Mouse (Mus musculus): ENCODE data around the gene Serpina1f.
"Not testable (repeated sequence)": the region's sequence is repeated elsewhere in the genome, so short reads cannot be mapped to it uniquely, and the experiment has no call there.

The Serpina1f gene

GRCm38 (mm10) chr12:103695429-103695828 is at the start of gene Serpina1f:
Gene Serpina1f, minus strand, starts transcription at chr12:103695529.
- DNase-seq: no peak

- DNase-seq: not testable (repeated sequence)
Observed at GRCm38 (mm10) chr12:103737791-103738580, 42.7 kb upstream of the Serpina1f start.

- not testable (repeated sequence) for DNase-seq
Observed at GRCm38 (mm10) chr12:103735566-103735965, 40.2 kb upstream of the Serpina1f start.

GRCm38 (mm10) chr12:103735101-103735500 is 39.8 kb upstream of the Serpina1f start:
- DNase-seq: not testable (repeated sequence)

GRCm38 (mm10) chr12:103711537-103711936 is 16.2 kb upstream of the Serpina1f start:
- DNase-seq: no peak

GRCm38 (mm10) chr12:103710405-103710804 is 15.1 kb upstream of the Serpina1f start:
- no peak for DNase-seq

GRCm38 (mm10) chr12:103706113-103706512 is 10.8 kb upstream of the Serpina1f start:
- DNase-seq: no peak

GRCm38 (mm10) chr12:103705547-103705946 is 10.2 kb upstream of the Serpina1f start:
- no peak for DNase-seq

- DNase-seq: no peak
Observed at GRCm38 (mm10) chr12:103700144-103700750, 4.9 kb upstream of the Serpina1f start.

- DNase-seq: peak in 1 of 2 experiments; percentile 10
Observed at GRCm38 (mm10) chr12:103688221-103688814, 7.0 kb downstream of the Serpina1f start.

GRCm38 (mm10) chr12:103687021-103687420 is 8.3 kb downstream of the Serpina1f start:
- DNase-seq: no peak

- DNase-seq: no peak
Observed at GRCm38 (mm10) chr12:103686050-103686449, 9.3 kb downstream of the Serpina1f start.

GRCm38 (mm10) chr12:103685386-103685785 is 9.9 kb downstream of the Serpina1f start:
- no peak for DNase-seq

GRCm38 (mm10) chr12:103683775-103684174 is 11.6 kb downstream of the Serpina1f start:
- DNase-seq: no peak

GRCm38 (mm10) chr12:103681739-103682138 is 13.6 kb downstream of the Serpina1f start:
- DNase-seq: no peak

GRCm38 (mm10) chr12:103681169-103681568 is 14.2 kb downstream of the Serpina1f start:
- DNase-seq: no peak

- not testable (repeated sequence) for DNase-seq
Observed at GRCm38 (mm10) chr12:103679853-103680252, 15.5 kb downstream of the Serpina1f start.

- DNase-seq: no peak
Observed at GRCm38 (mm10) chr12:103676039-103676438, 19.3 kb downstream of the Serpina1f start, which contains the start of gene Serpina16. Gene Serpina16, minus strand, starts transcription at chr12:103676139.

- DNase-seq: no peak
Observed at GRCm38 (mm10) chr12:103673179-103673578, 22.1 kb downstream of the Serpina1f start.

- no peak for DNase-seq
Observed at GRCm38 (mm10) chr12:103671483-103671882, 23.8 kb downstream of the Serpina1f start.

- no peak for DNase-seq
Observed at GRCm38 (mm10) chr12:103670964-103671363, 24.4 kb downstream of the Serpina1f start.

- peak; percentile 25 to 39 for DNase-seq
Observed at GRCm38 (mm10) chr12:103670344-103670743, 25.0 kb downstream of the Serpina1f start.

- no peak for DNase-seq
Observed at GRCm38 (mm10) chr12:103665286-103665685, 30.0 kb downstream of the Serpina1f start.

GRCm38 (mm10) chr12:103662053-103662452 is 33.3 kb downstream of the Serpina1f start:
- not testable (repeated sequence) for DNase-seq
